In the genomic region with DNA sequence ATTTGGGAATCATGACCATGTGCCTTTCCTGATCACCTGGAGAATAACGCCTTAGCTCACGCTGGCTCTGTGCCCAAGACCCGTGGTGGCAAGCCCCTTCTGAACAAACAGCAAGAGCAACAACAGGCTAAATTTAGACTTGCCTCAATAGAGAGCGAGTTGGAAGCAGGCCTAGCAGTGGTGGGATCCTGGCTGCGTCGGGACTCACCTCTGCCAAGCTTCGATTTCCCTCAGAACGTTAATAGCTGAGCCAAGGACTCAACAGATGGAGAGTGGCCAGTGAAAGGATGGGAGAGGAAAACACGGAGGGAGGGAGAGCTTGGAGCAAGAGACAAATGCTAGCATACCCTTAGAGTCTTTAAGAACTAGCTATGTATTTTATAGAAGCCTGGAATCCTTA, we compare ENCODE assay signal across 8 mouse cellular contexts.
DNase-seq lines count a peak whose midpoint lies in the region; ATAC-seq lines count a peak whose summit lies in the region.

No protein-coding gene starts in this region.

- no peak overlapping the region for H3K4me3 ChIP-seq in limb, embryonic 13.5 days
- no peak overlapping the region for H3K4me3 ChIP-seq in limb, embryonic 10.5 days
- no peak overlapping the region for H3K4me3 ChIP-seq in forebrain, embryonic 15.5 days
- no peak overlapping the region for H3K4me3 ChIP-seq in limb, embryonic 15.5 days

- no peak overlapping the region for H3K27ac ChIP-seq in limb, embryonic 13.5 days
- H3K27ac ChIP-seq in limb, embryonic 10.5 days: no peak overlapping the region
- H3K27ac ChIP-seq in forebrain, embryonic 15.5 days (replicated peaks): peak overlapping the region; percentile 32; the same call in 1 of the 2 replicates
- peak overlapping the region; percentile 69 for H3K27ac ChIP-seq in limb, embryonic 15.5 days

- peaks cover 13% of the 10 kb centered on the region for H3K4me1 ChIP-seq in limb, embryonic 13.5 days
- H3K4me1 ChIP-seq in limb, embryonic 10.5 days: no peaks in the 10 kb centered on the region
- peaks cover 23% of the 10 kb centered on the region for H3K4me1 ChIP-seq in forebrain, embryonic 15.5 days
- H3K4me1 ChIP-seq in limb, embryonic 15.5 days: peaks cover 6% of the 10 kb centered on the region; the same call in 1 of the 2 replicates

- no peak overlapping the region for H3K4me2 ChIP-seq in limb, embryonic 13.5 days (replicated peaks)
- 0 out of 2 replicates have a peak overlapping the region, but pooled peaks have one; percentile 3 for H3K4me2 ChIP-seq in forebrain, embryonic 15.5 days (replicated peaks)
- peak overlapping the region; percentile 12; the same call in 1 of the 2 replicates for H3K4me2 ChIP-seq in limb, embryonic 15.5 days

- 53% methylated on average over 9 of the region's 9 CpGs for WGBS in limb, embryonic 13.5 days
- WGBS in limb, embryonic 10.5 days: 78% methylated on average over 9 of the region's 9 CpGs
- WGBS in forebrain, embryonic 15.5 days: 34% methylated on average over 9 of the region's 9 CpGs
- 27% methylated on average over 9 of the region's 9 CpGs for WGBS in limb, embryonic 15.5 days

- H3K27me3 ChIP-seq in limb, embryonic 13.5 days: no peaks in the 10 kb centered on the region
- H3K27me3 ChIP-seq in limb, embryonic 10.5 days (ENCODE audit: low read depth, poor library complexity, severe bottlenecking): no peaks in the 10 kb centered on the region
- H3K27me3 ChIP-seq in forebrain, embryonic 15.5 days: no peaks in the 10 kb centered on the region
- H3K27me3 ChIP-seq in limb, embryonic 15.5 days: no peaks in the 10 kb centered on the region

- H3K36me3 ChIP-seq in limb, embryonic 13.5 days: no peaks in the 10 kb centered on the region
- no peaks in the 10 kb centered on the region for H3K36me3 ChIP-seq in limb, embryonic 10.5 days
- no peaks in the 10 kb centered on the region for H3K36me3 ChIP-seq in forebrain, embryonic 15.5 days
- H3K36me3 ChIP-seq in limb, embryonic 15.5 days: no peaks in the 10 kb centered on the region

- H3K9me3 ChIP-seq in limb, embryonic 13.5 days: no peaks in the 10 kb centered on the region
- no peaks in the 10 kb centered on the region for H3K9me3 ChIP-seq in limb, embryonic 10.5 days (replicated peaks)
- no peaks in the 10 kb centered on the region for H3K9me3 ChIP-seq in forebrain, embryonic 15.5 days
- no peaks in the 10 kb centered on the region for H3K9me3 ChIP-seq in limb, embryonic 15.5 days

- no peak for DNase-seq in limb, embryonic 10.5 days (ENCODE audit: low spot score)
- DNase-seq in heart, postnatal 14 days: peak; percentile 54 to 68
- DNase-seq in right cerebral cortex, postnatal 36 days (ENCODE audit: low spot score in 2 of 2): peak; percentile 26 to 34
- DNase-seq in spleen, postnatal 4 days (ENCODE audit: low spot score in 2 of 2): no peak

- ATAC-seq in limb, embryonic 13.5 days (ENCODE audit: low FRiP score, low read depth): peak; percentile 80
- peak; percentile 92 for ATAC-seq in forebrain, embryonic 15.5 days (replicated peaks)
- peak; percentile 84 for ATAC-seq in limb, embryonic 15.5 days (ENCODE audit: insufficient number of reproducible peaks, low FRiP score, low TSS enrichment, low read depth)
- no peak for ATAC-seq in erythroblast, adult 5-6 weeks (replicated peaks; ENCODE audit: low FRiP score, poor library complexity, severe bottlenecking)

- H3K9ac ChIP-seq in limb, embryonic 13.5 days: no peak overlapping the region
- H3K9ac ChIP-seq in forebrain, embryonic 15.5 days (replicated peaks): no peak overlapping the region
- H3K9ac ChIP-seq in limb, embryonic 15.5 days: no peak overlapping the region

- intact Hi-C loops in heart, postnatal 14 days (cut with DNase I): loop anchor here (10.0 kb wide), 1 partner anchor 303 kb away; a partner anchor contains a TSS

Comparison
In these comparisons a context has a peak if more than half of its experiments do, and no peak if none do; other contexts are left out.
1. H3K27ac ChIP-seq: peak in forebrain, embryonic 15.5 days (single experiment) and limb, embryonic 15.5 days (single experiment); none in limb, embryonic 13.5 days (single experiment) and limb, embryonic 10.5 days (single experiment).
2. DNase-seq: peak in heart, postnatal 14 days (2 of 2) and right cerebral cortex, postnatal 36 days (2 of 2); none in limb, embryonic 10.5 days (single experiment) and spleen, postnatal 4 days (0 of 2).